Mouse (Mus musculus): Measurements from ENCODE around the gene Cebpe. TPM values are rescaled to one million over a fixed set of nuclear protein-coding genes. Genes with fewer than 3 reads are reported as not detected.

Cebpe gene
- polyA plus RNA-seq, 1 experiment from 2014 or later, result not detected

Other genes starting within 250 kb of the Cebpe start
- gene Lrp10, start 248.0 kb downstream of the Cebpe start, polyA plus RNA-seq (2015; fragmentation: Nextera tagmentation; extraction: Ambion mirVana), result 19.9 and 24.4 TPM in 2 replicates
- 24.2 and 24.4 TPM in 2 replicates for gene Rem2, start 236.1 kb downstream of the Cebpe start, polyA plus RNA-seq (2015; fragmentation: Nextera tagmentation; extraction: Ambion mirVana)
- gene Prmt5, start 194.6 kb downstream of the Cebpe start, polyA plus RNA-seq (2015; fragmentation: Nextera tagmentation; extraction: Ambion mirVana), result 107 and 113 TPM in 2 replicates
- 39.7 and 43.1 TPM in 2 replicates for gene Haus4, start 157.6 kb downstream of the Cebpe start, polyA plus RNA-seq (2015; fragmentation: Nextera tagmentation; extraction: Ambion mirVana)
- gene Ajuba, start 134.6 kb downstream of the Cebpe start, polyA plus RNA-seq (2015; fragmentation: Nextera tagmentation; extraction: Ambion mirVana), result 18.8 and 20.3 TPM in 2 replicates
- gene 4931414P19Rik, start 106.2 kb downstream of the Cebpe start, polyA plus RNA-seq (2015; fragmentation: Nextera tagmentation; extraction: Ambion mirVana), result 8.3 and 9.4 TPM in 2 replicates
- 462 and 492 TPM in 2 replicates for gene Psmb5, start 94.2 kb downstream of the Cebpe start, polyA plus RNA-seq (2015; fragmentation: Nextera tagmentation; extraction: Ambion mirVana)
- gene Psmb11, start 90.7 kb downstream of the Cebpe start, polyA plus RNA-seq (2015; fragmentation: Nextera tagmentation; extraction: Ambion mirVana), result 0.04 TPM in 1 of 2 replicates, not detected in the other
- not detected in 2 replicates for gene Gm17606, start 71.2 kb downstream of the Cebpe start, polyA plus RNA-seq (2015; fragmentation: Nextera tagmentation; extraction: Ambion mirVana)
- gene Cdh24, start 70.8 kb downstream of the Cebpe start, polyA plus RNA-seq (2015; fragmentation: Nextera tagmentation; extraction: Ambion mirVana), result 7.1 and 8.0 TPM in 2 replicates
- gene 1700123O20Rik, start 26.0 kb downstream of the Cebpe start, polyA plus RNA-seq (2015; fragmentation: Nextera tagmentation; extraction: Ambion mirVana), result 84.6 and 87.5 TPM in 2 replicates
- 191 and 216 TPM in 2 replicates for gene Acin1, start 25.2 kb downstream of the Cebpe start, polyA plus RNA-seq (2015; fragmentation: Nextera tagmentation; extraction: Ambion mirVana)
- gene Gm29776, start 13.3 kb downstream of the Cebpe start, polyA plus RNA-seq (2015; fragmentation: Nextera tagmentation; extraction: Ambion mirVana), result 0.15 TPM in 1 of 2 replicates, not detected in the other
- 3.2 and 3.5 TPM in 2 replicates for gene Slc7a8, start 69.8 kb upstream of the Cebpe start, polyA plus RNA-seq (2015; fragmentation: Nextera tagmentation; extraction: Ambion mirVana)
- not detected in 2 replicates for gene Rnf212b, start 102.0 kb upstream of the Cebpe start, polyA plus RNA-seq (2015; fragmentation: Nextera tagmentation; extraction: Ambion mirVana)
- gene Homez, start 158.8 kb upstream of the Cebpe start, polyA plus RNA-seq (2015; fragmentation: Nextera tagmentation; extraction: Ambion mirVana), result 11.9 and 12.8 TPM in 2 replicates
- gene Ppp1r3e, start 165.4 kb upstream of the Cebpe start, polyA plus RNA-seq (2015; fragmentation: Nextera tagmentation; extraction: Ambion mirVana), result 1.4 and 2.0 TPM in 2 replicates
- gene Bcl2l2, start 171.2 kb upstream of the Cebpe start, polyA plus RNA-seq (2015; fragmentation: Nextera tagmentation; extraction: Ambion mirVana), result 3.4 and 4.1 TPM in 2 replicates
- 0.30 TPM in 1 of 2 replicates, not detected in the other for gene Gm20521, start 171.3 kb upstream of the Cebpe start, polyA plus RNA-seq (2015; fragmentation: Nextera tagmentation; extraction: Ambion mirVana)
- 167 and 171 TPM in 2 replicates for gene Pabpn1, start 180.3 kb upstream of the Cebpe start, polyA plus RNA-seq (2015; fragmentation: Nextera tagmentation; extraction: Ambion mirVana)
- gene Slc22a17, start 201.0 kb upstream of the Cebpe start, polyA plus RNA-seq (2015; fragmentation: Nextera tagmentation; extraction: Ambion mirVana), result 90.8 and 102 TPM in 2 replicates
- 28.2 and 30.5 TPM in 2 replicates for gene Efs, start 214.0 kb upstream of the Cebpe start, polyA plus RNA-seq (2015; fragmentation: Nextera tagmentation; extraction: Ambion mirVana)
- 0.23 and 0.52 TPM in 2 replicates for gene Il25, start 220.5 kb upstream of the Cebpe start, polyA plus RNA-seq (2015; fragmentation: Nextera tagmentation; extraction: Ambion mirVana)
- gene Cmtm5, start 224.1 kb upstream of the Cebpe start, polyA plus RNA-seq (2015; fragmentation: Nextera tagmentation; extraction: Ambion mirVana), result 0.69 and 0.85 TPM in 2 replicates

Measured in forebrain, embryonic 13.5 days (tissue).